In genomic region chr16:37645799-37646198, GRCm38 (mm10) we compare ENCODE assay signal across 22 mouse cellular contexts. TPM values are rescaled to one million over a fixed set of nuclear protein-coding genes. Genes with fewer than 3 reads are reported as not detected.
DNase-seq lines count a peak whose midpoint lies in the region; ATAC-seq and TF ChIP-seq lines count a peak whose summit lies in the region.
"Had no signal": no experiment of that assay in that cellular context is flagged by ENCODE, and none has a peak within 500 bp of the region (broad histone marks: within the 10 kb centered on the region; RNA-seq: fewer than 3 reads in every experiment).

No protein-coding gene starts in this region.

- no peak for TF ChIP-seq POLR2A in kidney, adult 2 months (IDR thresholded peaks at IDR 0.05; ENCODE audit: low read depth, low read length)
- no peak for TF ChIP-seq POLR2A in CH12.LX (IDR thresholded peaks at IDR 0.05; ENCODE audit: low read depth, low read length)

- peaks cover 2% of the 10 kb centered on the region; the same call in 1 of the 2 replicates for H3K79me2 ChIP-seq in CH12.LX (replicated peaks; ENCODE audit: control insufficient read depth, extremely low read depth, insufficient read depth, poor library complexity, severe bottlenecking)

- dilution Hi-C loops in CH12.LX (cut with MboI; ENCODE audit: extremely low pct_ligation_motif_present, extremely low pct_unique_long_range_greater_than_20kb, low sequenced_read_pairs), result no loop called here

- intact Hi-C loops in heart, postnatal 14 days (cut with DNase I), result no loop called here

- no peak overlapping the region for H3K27ac ChIP-seq in heart, embryonic 10.5 days
- H3K27ac ChIP-seq in kidney, adult 2 months (ENCODE audit: insufficient read depth, low read depth, low read length), result no peak overlapping the region
- no peak overlapping the region for H3K27ac ChIP-seq in kidney, embryonic 14.5 days (ENCODE audit: low read depth, low read length)
- H3K27ac ChIP-seq in CH12.LX (ENCODE audit: insufficient read depth, low read depth), result no peak overlapping the region

- peaks cover 42% of the 10 kb centered on the region for H3K36me3 ChIP-seq in heart, embryonic 10.5 days
- H3K36me3 ChIP-seq in kidney, adult 2 months (ENCODE audit: control insufficient read depth, insufficient read depth, low read length), result peaks cover 10% of the 10 kb centered on the region
- H3K36me3 ChIP-seq in kidney, embryonic 14.5 days (ENCODE audit: control insufficient read depth, insufficient read depth, low read length), result peaks cover 26% of the 10 kb centered on the region
- peaks cover 28 to 61% of the 10 kb centered on the region in 2 experiments for H3K36me3 ChIP-seq in CH12.LX (replicated peaks in 1 of 2; ENCODE audit: control insufficient read depth in 1 of 2, insufficient read depth in 1 of 2, low read length in 1 of 2)

- H3K9me3 ChIP-seq in heart, embryonic 10.5 days, result no peaks in the 10 kb centered on the region
- no peaks in the 10 kb centered on the region for H3K9me3 ChIP-seq in kidney, embryonic 14.5 days (ENCODE audit: control insufficient read depth, low read length)
- H3K9me3 ChIP-seq in CH12.LX (replicated peaks; ENCODE audit: low read length), result no peaks in the 10 kb centered on the region
- H3K9me3 ChIP-seq: G1E had no signal

- no peak for TF ChIP-seq EP300 in CH12.LX (IDR thresholded peaks at IDR 0.05; ENCODE audit: low read length)

- H3K9ac ChIP-seq in kidney, embryonic 14.5 days (ENCODE audit: low read depth, low read length), result no peak overlapping the region
- H3K9ac ChIP-seq in CH12.LX (ENCODE audit: insufficient read depth, low read depth), result no peak overlapping the region

- H3K4me1 ChIP-seq in heart, embryonic 10.5 days, result no peaks in the 10 kb centered on the region
- H3K4me1 ChIP-seq in kidney, adult 2 months (ENCODE audit: control insufficient read depth, insufficient read depth, low read length), result peaks cover 27% of the 10 kb centered on the region
- no peaks in the 10 kb centered on the region for H3K4me1 ChIP-seq in kidney, embryonic 14.5 days (ENCODE audit: control insufficient read depth, insufficient read depth, low read length)
- peaks cover 0 to 21% of the 10 kb centered on the region in 2 experiments; a peak in 2 of 4 replicates for H3K4me1 ChIP-seq in CH12.LX (ENCODE audit: control insufficient read depth in 1 of 2, insufficient read depth in 2 of 2)

- 85% methylated on average over 3 of the region's 3 CpGs for WGBS in heart, embryonic 10.5 days
- WGBS in kidney, adult 2 months, result 66% methylated on average over 3 of the region's 3 CpGs
- WGBS in kidney, embryonic 14.5 days, result 83% methylated on average over 3 of the region's 3 CpGs

- DNase-seq in heart, embryonic 10.5 days (ENCODE audit: low spot score), result peak; percentile 56
- no peak for DNase-seq in heart, postnatal 14 days
- DNase-seq in kidney, adult 2 months, result peak; percentile 38
- peak; percentile 35 for DNase-seq in kidney, adult 9 months
- DNase-seq in kidney, postnatal 10 days, result no peak
- no peak for DNase-seq in CH12.LX (ENCODE audit: extremely low read depth)
- no peak for DNase-seq in lung, postnatal 36 days
- DNase-seq: adrenal gland, adult 2 months; adrenal gland, adult 8-10 months; adrenal gland, postnatal 10 days; adrenal gland, postnatal 14 days; adrenal gland, postnatal 25 days; adrenal gland, postnatal 36 days; B cell, adult 2 months; cerebellum, adult 11 months; cerebellum, adult 11-12 months; cerebellum, adult 18-20 months had no signal

- no peak for ATAC-seq in kidney, embryonic 14.5 days (ENCODE audit: low FRiP score, low TSS enrichment)
- ATAC-seq: activated CD4-positive, CD25-positive, alpha-beta regulatory T cell, adult 4 months; CD4-positive, CD25-positive, alpha-beta regulatory T cell, adult 4 months; Patski had no signal

- no peak overlapping the region for H3K4me2 ChIP-seq in kidney, embryonic 14.5 days (replicated peaks; ENCODE audit: low read depth, low read length)
- H3K4me2 ChIP-seq in CH12.LX (ENCODE audit: insufficient read depth, low read depth, poor library complexity, severe bottlenecking), result no peak overlapping the region

- in situ Hi-C loops in CH12.LX (cut with MboI; ENCODE audit: low pct_ligation_motif_present, low pct_unique_long_range_greater_than_20kb, low sequenced_read_pairs), result no loop called here

- TF ChIP-seq RAD21 in CH12.LX (IDR thresholded peaks at IDR 0.05; ENCODE audit: low read depth, low read length), result no peak

- TF ChIP-seq CTCF in kidney, adult 2 months (conservative IDR thresholded peaks at IDR 0.05; ENCODE audit: insufficient read depth, insufficient read length, low read depth, low read length), result 0 out of 2 replicates have a peak, but pooled peaks have one; percentile 9
- TF ChIP-seq CTCF in CH12.LX (conservative IDR thresholded peaks at IDR 0.05 in 1 of 2, IDR thresholded peaks at IDR 0.05 in 1 of 2; ENCODE audit: low read depth in 2 of 2, low read length in 2 of 2), result no peak

- no peaks in the 10 kb centered on the region for H3K27me3 ChIP-seq in heart, embryonic 10.5 days (ENCODE audit: insufficient read depth, poor library complexity, severe bottlenecking)
- H3K27me3 ChIP-seq in kidney, adult 2 months (replicated peaks; ENCODE audit: control insufficient read depth, insufficient read depth, low read length), result no peaks in the 10 kb centered on the region
- no peaks in the 10 kb centered on the region for H3K27me3 ChIP-seq in kidney, embryonic 14.5 days (ENCODE audit: control insufficient read depth, insufficient read depth, low read length)
- H3K27me3 ChIP-seq in CH12.LX (replicated peaks), result no peaks in the 10 kb centered on the region
- H3K27me3 ChIP-seq: Patski had no signal

- H3K4me3 ChIP-seq in heart, embryonic 10.5 days, result no peak overlapping the region
- no peak overlapping the region for H3K4me3 ChIP-seq in kidney, adult 2 months (ENCODE audit: insufficient read depth, low read depth, low read length)
- no peak overlapping the region for H3K4me3 ChIP-seq in kidney, embryonic 14.5 days (ENCODE audit: low read length)
- no peak overlapping the region for H3K4me3 ChIP-seq in CH12.LX (replicated peaks in 1 of 3; ENCODE audit: low read depth in 2 of 3, low read length in 2 of 3, poor library complexity in 1 of 3)

TF ChIP-seq in CH12.LX, 34 proteins besides CTCF, POLR2A, EP300 and RAD21:
- TF ChIP-seq POLR2AphosphoS2 (IDR thresholded peaks at IDR 0.05; ENCODE audit: low read depth, low read length) (0 out of 2 replicates have a peak, but pooled peaks have one; percentile 55), MYC (IDR thresholded peaks at IDR 0.05; ENCODE audit: low read depth, low read length) (no peak), JUN (IDR thresholded peaks at IDR 0.05; ENCODE audit: insufficient read depth, low read depth, low read length) (no peak), ZC3H11A (IDR thresholded peaks at IDR 0.05; ENCODE audit: low read depth, low read length) (no peak), IRF4 (IDR thresholded peaks at IDR 0.05; ENCODE audit: low read depth, low read length) (no peak), ZMIZ1 (IDR thresholded peaks at IDR 0.05; ENCODE audit: low read depth, low read length) (no peak), ZNF384 (IDR thresholded peaks at IDR 0.05; ENCODE audit: low read depth, low read length) (no peak), JUND (conservative IDR thresholded peaks at IDR 0.05; ENCODE audit: low read depth, low read length) (no peak)

RNA-seq across cellular contexts. Expression of gene Ndufb4, which starts 8.5 kb away (rescaled TPM):
- 61.3 and 67.0 TPM in 2 replicates for polyA plus RNA-seq in heart, embryonic 10.5 days (2016; fragmentation: Nextera tagmentation; extraction: Ambion mirVana)
- 100 to 1,000 TPM; 124 to 140 TPM for total RNA-seq in heart, postnatal 14 days (2021)
- 131 and 178 TPM in 2 replicates for polyA plus RNA-seq in kidney, adult 2 months (2012; rRNA removed)
- 58.1 and 71.9 TPM in 2 replicates for polyA plus RNA-seq in kidney, embryonic 14.5 days (2014; fragmentation: Nextera tagmentation; extraction: Ambion mirVana)
- total RNA-seq in CH12.LX (2012; rRNA removed) (70.7 and 72.3 TPM in 2 replicates), CH12.LX (2014; rRNA removed) (97.4 and 102 TPM in 2 replicates)
- 51.8 and 54.2 TPM in 2 replicates for polyA plus RNA-seq in CH12.LX (2012; ENCODE audit: insufficient read length, low read depth)

Comparison
In these comparisons a context has a peak if more than half of its experiments do, and no peak if none do; other contexts are left out.
1. DNase-seq: peak in heart, embryonic 10.5 days (single experiment), kidney, adult 2 months (single experiment) and kidney, adult 9 months (single experiment); none in heart, postnatal 14 days (0 of 2), kidney, postnatal 10 days (single experiment), CH12.LX (single experiment) and lung, postnatal 36 days (single experiment).